ENCODE assay signal across 8 mouse cellular contexts in genomic region chr3:63295237-63295636, GRCm38 (mm10). TPM values are rescaled to one million over a fixed set of nuclear protein-coding genes. Genes with fewer than 3 reads are reported as not detected.
DNase-seq lines count a peak whose midpoint lies in the region; ATAC-seq and TF ChIP-seq lines count a peak whose summit lies in the region.

No protein-coding gene starts in this region.

- no peak overlapping the region for H3K27ac ChIP-seq in forebrain, postnatal 0 days (ENCODE audit: low read depth, low read length)
- no peak overlapping the region for H3K27ac ChIP-seq in liver, embryonic 12.5 days
- no peak overlapping the region for H3K27ac ChIP-seq in neural tube, embryonic 13.5 days (replicated peaks)

- peak overlapping the region; percentile 68 for H3K4me3 ChIP-seq in forebrain, postnatal 0 days (ENCODE audit: low read depth, low read length)
- H3K4me3 ChIP-seq in liver, embryonic 12.5 days, result peak overlapping the region; percentile 49
- H3K4me3 ChIP-seq in neural tube, embryonic 13.5 days, result peak overlapping the region; percentile 77

- H3K4me2 ChIP-seq in forebrain, postnatal 0 days (ENCODE audit: low read depth), result peak overlapping the region; percentile 99
- peak overlapping the region; percentile 74 for H3K4me2 ChIP-seq in liver, embryonic 12.5 days
- H3K4me2 ChIP-seq in neural tube, embryonic 13.5 days, result peak overlapping the region; percentile 100

- peak; percentile 36; the same call in 1 of the 2 replicates for TF ChIP-seq CTCF in forebrain, postnatal 0 days (IDR thresholded peaks at IDR 0.05; ENCODE audit: low read depth)

- no peaks in the 10 kb centered on the region for H3K9me3 ChIP-seq in forebrain, postnatal 0 days (ENCODE audit: low read length)
- no peaks in the 10 kb centered on the region for H3K9me3 ChIP-seq in liver, embryonic 12.5 days (replicated peaks)
- no peaks in the 10 kb centered on the region for H3K9me3 ChIP-seq in neural tube, embryonic 13.5 days

- H3K36me3 ChIP-seq in forebrain, postnatal 0 days (ENCODE audit: insufficient read depth), result no peaks in the 10 kb centered on the region
- H3K36me3 ChIP-seq in liver, embryonic 12.5 days, result no peaks in the 10 kb centered on the region
- H3K36me3 ChIP-seq in neural tube, embryonic 13.5 days, result no peaks in the 10 kb centered on the region

- no peaks in the 10 kb centered on the region for H3K4me1 ChIP-seq in forebrain, postnatal 0 days (ENCODE audit: insufficient read depth)
- H3K4me1 ChIP-seq in liver, embryonic 12.5 days, result no peaks in the 10 kb centered on the region
- H3K4me1 ChIP-seq in neural tube, embryonic 13.5 days (replicated peaks), result peaks cover 18% of the 10 kb centered on the region

- WGBS in forebrain, postnatal 0 days, result 4% methylated on average over 21 of the region's 21 CpGs
- under 1% methylated on average over 21 of the region's 21 CpGs for WGBS in liver, embryonic 12.5 days (ENCODE audit: insufficient replicate concordance)
- 0% methylated on average over 17 of the region's 21 CpGs for WGBS in neural tube, embryonic 13.5 days

- peak; percentile 81 for ATAC-seq in forebrain, postnatal 0 days
- ATAC-seq in liver, embryonic 12.5 days, result 0 out of 2 replicates have a peak, but pooled peaks have one; percentile 35
- peak; percentile 91 for ATAC-seq in neural tube, embryonic 13.5 days (ENCODE audit: low read depth)

- no peaks in the 10 kb centered on the region for H3K27me3 ChIP-seq in forebrain, postnatal 0 days (ENCODE audit: insufficient read depth, low read length)
- peaks cover 29% of the 10 kb centered on the region for H3K27me3 ChIP-seq in liver, embryonic 12.5 days (replicated peaks)
- peaks cover 24% of the 10 kb centered on the region for H3K27me3 ChIP-seq in neural tube, embryonic 13.5 days

- peak overlapping the region; percentile 54 for H3K9ac ChIP-seq in forebrain, postnatal 0 days
- H3K9ac ChIP-seq in liver, embryonic 12.5 days, result no peak overlapping the region
- H3K9ac ChIP-seq in neural tube, embryonic 13.5 days, result peak overlapping the region; percentile 73

- peak; percentile 3 for DNase-seq in cerebellum, adult 8-10 months
- DNase-seq in cerebellum, adult 9-11 months, result no peak
- DNase-seq in adrenal gland, postnatal 25 days, result peak; percentile 17
- peak; percentile 18 for DNase-seq in forebrain, postnatal 0 days
- DNase-seq in hindlimb bud, embryonic 11.5 days (ENCODE audit: extremely low spot score, low read depth, low spot score), result peak; percentile 33
- DNase-seq in spleen, postnatal 14 days (ENCODE audit: low spot score in 2 of 2), result no peak

RNA-seq across cellular contexts. Expression of gene Mme, which starts 53.9 kb away (rescaled TPM):
- total RNA-seq in adrenal gland, postnatal 25 days (2021), result 24.1 and 26.4 TPM in 2 replicates
- total RNA-seq in forebrain, postnatal 0 days (2014; rRNA removed), result 7.8 and 10.5 TPM in 2 replicates
- 2.6 TPM in 2 replicates for polyA plus RNA-seq in forebrain, postnatal 0 days (2015; fragmentation: Nextera tagmentation; extraction: Ambion mirVana)
- polyA plus RNA-seq in liver, embryonic 12.5 days (2016; fragmentation: Nextera tagmentation; extraction: Ambion mirVana), result 0.12 and 0.48 TPM in 2 replicates
- polyA plus RNA-seq in neural tube, embryonic 13.5 days (2015; fragmentation: Nextera tagmentation; extraction: Ambion mirVana), result 3.9 and 5.3 TPM in 2 replicates

Comparison
In these comparisons a context has a peak if more than half of its experiments do, and no peak if none do; other contexts are left out.
1. DNase-seq: peak in cerebellum, adult 8-10 months (single experiment), adrenal gland, postnatal 25 days (single experiment), forebrain, postnatal 0 days (single experiment) and hindlimb bud, embryonic 11.5 days (single experiment); none in cerebellum, adult 9-11 months (single experiment) and spleen, postnatal 14 days (0 of 2).
2. ATAC-seq: peak in every context shown above with its lines; median percentile 91 in neural tube, embryonic 13.5 days; 81 in forebrain, postnatal 0 days; 35 in liver, embryonic 12.5 days.
3. Peak in every context shown above with its lines, with median percentiles within 50 percentile points of each other: H3K4me2 ChIP-seq and H3K4me3 ChIP-seq.